ENCODE assay signal across 12 mouse cellular contexts in the genomic region with DNA sequence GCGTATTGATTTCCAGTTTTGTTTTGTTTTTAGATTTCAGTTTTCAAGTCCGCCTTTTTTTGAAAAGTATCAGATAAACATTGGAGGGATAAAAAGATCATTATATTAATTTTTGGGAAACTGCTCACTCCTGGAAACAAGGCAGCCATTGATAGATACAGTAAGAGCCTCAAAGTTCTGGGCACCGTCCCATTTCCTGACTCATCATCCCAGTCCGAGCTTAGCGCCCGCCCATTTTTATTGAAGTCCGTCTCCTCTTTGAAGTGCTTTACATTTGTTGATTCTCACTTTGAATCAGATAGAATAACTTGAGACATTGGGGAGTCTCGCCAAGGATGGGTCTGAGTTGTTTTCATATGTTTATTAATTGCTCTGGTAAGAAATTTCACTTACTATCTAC.
"Had no signal": no experiment of that assay in that cellular context is flagged by ENCODE, and none has a peak within 500 bp of the region (broad histone marks: within the 10 kb centered on the region; RNA-seq: fewer than 3 reads in every experiment).

No protein-coding gene starts in this region.

- H3K36me3 ChIP-seq: limb, embryonic 12.5 days; liver, embryonic 13.5 days; midbrain, embryonic 13.5 days had no signal

- ATAC-seq: liver, postnatal 0 days; lung, postnatal 0 days; midbrain, embryonic 13.5 days had no signal

- H3K9me3 ChIP-seq: limb, embryonic 12.5 days; liver, embryonic 13.5 days; midbrain, embryonic 13.5 days had no signal

- H3K9ac ChIP-seq: limb, embryonic 12.5 days; liver, embryonic 13.5 days; liver, postnatal 0 days; midbrain, embryonic 13.5 days had no signal

- H3K4me3 ChIP-seq: limb, embryonic 12.5 days; liver, embryonic 13.5 days; midbrain, embryonic 13.5 days had no signal

- DNase-seq: kidney, postnatal 25 days; layer of hippocampus, adult 9-11 months; liver; liver, embryonic 13.5 days; liver, postnatal 0 days; lung, postnatal 36 days; right cerebral cortex, adult 18-20 months; right cerebral cortex, postnatal 25 days; thymus, postnatal 4 days had no signal

- H3K27ac ChIP-seq: limb, embryonic 12.5 days; liver, embryonic 13.5 days; midbrain, embryonic 13.5 days had no signal

- H3K4me2 ChIP-seq: limb, embryonic 12.5 days; liver, embryonic 13.5 days; midbrain, embryonic 13.5 days had no signal
